Mouse (Mus musculus) kidney, postnatal 36 days (tissue): Measurements from ENCODE around the gene Olfr898.

Source experiments
- DNase-seq, 2 experiments: peaks; one replicate each; pipeline ENCODE4 v3.0.0; 2021 to 2022; ENCODE audit warnings: mixed read lengths in 2 of 2

Olfr898 gene

GRCm38 (mm10) chr9:38348111-38348510, at the start of gene Olfr898:
Gene Olfr898, plus strand, starts transcription at chr9:38348411.
- DNase-seq = no peak

GRCm38 (mm10) chr9:38328760-38329159, 19.5 kb upstream of the Olfr898 start, which contains the start of gene Olfr25:
Gene Olfr25, plus strand, starts transcription at chr9:38329060.
- no peak for DNase-seq

DNA sequence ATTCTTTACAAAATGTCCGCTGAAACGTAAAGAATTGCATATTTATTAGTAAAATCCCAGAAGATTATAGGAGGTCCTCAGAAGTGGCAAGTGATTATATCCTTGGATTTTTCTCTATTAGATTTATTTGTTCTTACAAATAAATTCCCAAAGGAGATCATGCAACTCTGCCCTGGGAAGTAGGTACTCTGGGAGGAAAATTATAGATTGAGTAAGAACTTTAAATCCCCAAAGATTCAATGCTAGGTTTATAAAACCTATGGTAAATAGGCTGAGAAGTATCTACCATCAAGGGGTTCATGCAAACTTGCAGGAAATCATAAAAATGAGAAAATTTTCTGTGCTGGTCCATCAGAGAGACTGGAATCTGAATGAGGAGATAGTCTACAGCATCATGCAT, 18.4 kb downstream of the Olfr898 start, which contains the start of gene Olfr250:
Olfr250 (plus strand) TSS at position 301 of the 400 bp plus-strand sequence.
- DNase-seq = no peak

DNA sequence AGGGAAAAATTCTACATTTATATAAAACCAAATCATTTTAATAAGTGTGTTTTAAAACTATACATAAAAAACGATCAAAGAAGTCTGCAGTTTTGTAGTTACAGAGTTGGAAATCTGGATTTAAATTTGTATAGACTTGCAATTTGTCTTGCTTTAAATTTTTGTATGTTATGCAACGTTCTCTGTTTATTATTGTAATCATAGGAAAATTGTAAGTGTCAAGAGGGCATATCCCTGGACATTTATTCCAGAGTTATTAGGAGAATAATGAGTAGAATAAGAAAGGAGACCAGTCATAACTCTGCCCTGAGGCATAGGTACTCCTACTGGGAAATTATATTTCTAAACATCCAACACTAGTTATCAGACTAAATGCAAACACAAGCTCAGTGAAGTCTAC, 28.6 kb downstream of the Olfr898 start, which contains the start of gene Olfr251:
Olfr251 (plus strand) TSS at position 301 of the 400 bp plus-strand sequence.
- no peak for DNase-seq

DNA sequence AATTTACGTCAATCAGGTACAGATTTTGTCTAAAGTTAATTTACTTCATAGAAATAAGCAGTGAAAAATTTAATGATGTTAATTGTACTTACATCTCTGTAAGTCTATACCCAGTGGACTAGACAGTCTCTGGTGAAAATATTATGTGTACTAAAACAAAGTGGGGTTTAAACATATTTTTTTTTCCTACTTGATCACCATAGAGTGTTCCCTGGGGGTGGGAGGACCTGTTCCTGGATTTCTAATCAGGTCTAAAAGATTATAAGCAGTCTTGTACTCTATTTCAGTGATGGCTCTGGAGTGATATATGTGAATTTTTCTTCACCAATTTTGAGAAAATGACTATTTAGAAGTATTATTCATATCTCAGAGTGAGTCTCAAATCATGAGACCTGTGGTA, 53.2 kb downstream of the Olfr898 start, which contains the start of gene Olfr147:
Olfr147 (plus strand) TSS at position 301 of the 400 bp plus-strand sequence.
- DNase-seq = no peak
